In genomic region chr15:4043032-4043471, GRCm38 (mm10) we compare ENCODE assay signal across 9 mouse cellular contexts. TPM values are rescaled to one million over a fixed set of nuclear protein-coding genes. Genes with fewer than 3 reads are reported as not detected.
DNase-seq lines count a peak whose midpoint lies in the region; ATAC-seq lines count a peak whose summit lies in the region.
"Had no signal": no experiment of that assay in that cellular context is flagged by ENCODE, and none has a peak within 500 bp of the region (broad histone marks: within the 10 kb centered on the region; RNA-seq: fewer than 3 reads in every experiment).

No protein-coding gene starts in this region.

- no peaks in the 10 kb centered on the region for H3K27me3 ChIP-seq in heart, embryonic 14.5 days (ENCODE audit: control insufficient read depth, insufficient read depth, low read length)
- no peaks in the 10 kb centered on the region for H3K27me3 ChIP-seq in liver, embryonic 11.5 days (replicated peaks; ENCODE audit: control insufficient read depth, insufficient read depth, low read length)
- H3K27me3 ChIP-seq: embryonic facial prominence, embryonic 12.5 days had no signal

- DNase-seq in layer of hippocampus, adult 9-10 months (ENCODE audit: low spot score): peak; percentile 40
- no peak for DNase-seq in layer of hippocampus, adult 8-10 months (ENCODE audit: low spot score in 2 of 2)
- peak; percentile 65 for DNase-seq in T-cell, adult 2 months (ENCODE audit: low spot score)
- DNase-seq in liver, embryonic 11.5 days (ENCODE audit: low spot score): peak; percentile 36
- no peak for DNase-seq in gastrocnemius, adult 8-10 months (ENCODE audit: low spot score in 2 of 2)
- no peak for DNase-seq in ovary, postnatal 10 days (ENCODE audit: low spot score)

- no peak overlapping the region; the same call in 1 of the 2 replicates for H3K9ac ChIP-seq in heart, embryonic 14.5 days (ENCODE audit: low read length)
- no peak overlapping the region for H3K9ac ChIP-seq in liver, embryonic 11.5 days (ENCODE audit: low read depth, low read length)
- H3K9ac ChIP-seq: embryonic facial prominence, embryonic 12.5 days had no signal

- no peak for ATAC-seq in heart, embryonic 14.5 days (ENCODE audit: insufficient number of reproducible peaks, insufficient read depth, low FRiP score, low read depth)
- 0 out of 2 replicates have a peak, but pooled peaks have one; percentile 29 for ATAC-seq in liver, embryonic 11.5 days (replicated peaks; ENCODE audit: low FRiP score)
- ATAC-seq in neutrophil, adult 5-6 weeks (ENCODE audit: extremely low read depth, insufficient number of reproducible peaks, low FRiP score, poor library complexity, severe bottlenecking): peak; percentile 74

- H3K27ac ChIP-seq in heart, embryonic 14.5 days (replicated peaks in 1 of 2; ENCODE audit: control insufficient read depth in 1 of 2, insufficient read depth in 1 of 2, low read depth in 2 of 2, low read length in 2 of 2): no peak overlapping the region
- H3K27ac ChIP-seq in liver, embryonic 11.5 days (ENCODE audit: low read depth, low read length): no peak overlapping the region
- H3K27ac ChIP-seq: embryonic facial prominence, embryonic 12.5 days had no signal

- no peak overlapping the region for H3K4me3 ChIP-seq in heart, embryonic 14.5 days (ENCODE audit: control insufficient read depth in 1 of 2, insufficient read depth in 1 of 2, low read depth in 1 of 2, low read length in 2 of 2)
- no peak overlapping the region for H3K4me3 ChIP-seq in liver, embryonic 11.5 days (ENCODE audit: low read depth, low read length)
- H3K4me3 ChIP-seq: embryonic facial prominence, embryonic 12.5 days had no signal

- WGBS in heart, embryonic 14.5 days: 22% methylated on average over 4 of the region's 4 CpGs
- WGBS in liver, embryonic 11.5 days: 20% methylated on average over 4 of the region's 4 CpGs

- H3K9me3 ChIP-seq in heart, embryonic 14.5 days (ENCODE audit: control insufficient read depth, low read length): 0 out of 2 replicates have a peak, but pooled peaks cover 5% of the 10 kb centered on the region
- H3K9me3 ChIP-seq in liver, embryonic 11.5 days (ENCODE audit: control insufficient read depth, low read length): no peaks in the 10 kb centered on the region
- H3K9me3 ChIP-seq: embryonic facial prominence, embryonic 12.5 days had no signal

- peak overlapping the region; percentile 37 for H3K4me2 ChIP-seq in heart, embryonic 14.5 days (ENCODE audit: low read length)
- peak overlapping the region; percentile 24; the same call in 1 of the 2 replicates for H3K4me2 ChIP-seq in liver, embryonic 11.5 days
- H3K4me2 ChIP-seq: embryonic facial prominence, embryonic 12.5 days had no signal

- H3K36me3 ChIP-seq in heart, embryonic 14.5 days (ENCODE audit: control insufficient read depth, insufficient read depth, low read length): peaks cover 64% of the 10 kb centered on the region
- no peaks in the 10 kb centered on the region for H3K36me3 ChIP-seq in liver, embryonic 11.5 days (ENCODE audit: control insufficient read depth, insufficient read depth, low read length)

- H3K4me1 ChIP-seq in heart, embryonic 14.5 days (ENCODE audit: control insufficient read depth in 2 of 2, insufficient read depth in 2 of 2, low read length in 2 of 2): peaks cover 0 to 3% of the 10 kb centered on the region in 2 experiments; a peak in 1 of 4 replicates
- H3K4me1 ChIP-seq in liver, embryonic 11.5 days (replicated peaks; ENCODE audit: control insufficient read depth, insufficient read depth, low read length): no peaks in the 10 kb centered on the region
- H3K4me1 ChIP-seq: embryonic facial prominence, embryonic 12.5 days had no signal

RNA-seq across cellular contexts. Expression of gene Oxct1, which starts 16.9 kb away (rescaled TPM):
- 100 to 1,000 TPM; 244 to 283 (median 271) TPM for total RNA-seq in layer of hippocampus, adult 8-10 months (2022)
- 317 and 327 TPM in 2 replicates for polyA plus RNA-seq in heart, embryonic 14.5 days (2014; fragmentation: Nextera tagmentation; extraction: Ambion mirVana)
- 64.8 and 67.8 TPM in 2 replicates for polyA plus RNA-seq in liver, embryonic 11.5 days (2014; fragmentation: Nextera tagmentation; extraction: Ambion mirVana)
- 62.6 and 68.4 TPM in 2 replicates for total RNA-seq in neutrophil, adult 5-6 weeks (2017)
- 100 to 1,000 TPM; 233 to 311 (median 280) TPM for total RNA-seq in gastrocnemius, adult 8-10 months (2022)

RNA-seq across cellular contexts. Expression of gene AW549877, which starts 47.5 kb away (rescaled TPM):
- 10 to 100 TPM; 37.1 to 51.1 (median 45.9) TPM for total RNA-seq in layer of hippocampus, adult 8-10 months (2022)
- 31.6 and 32.5 TPM in 2 replicates for polyA plus RNA-seq in heart, embryonic 14.5 days (2014; fragmentation: Nextera tagmentation; extraction: Ambion mirVana)
- 20.8 and 21.6 TPM in 2 replicates for polyA plus RNA-seq in liver, embryonic 11.5 days (2014; fragmentation: Nextera tagmentation; extraction: Ambion mirVana)
- 40.1 and 43.5 TPM in 2 replicates for total RNA-seq in neutrophil, adult 5-6 weeks (2017)
- total RNA-seq in gastrocnemius, adult 8-10 months (2022): 10 to 100 TPM in 3 of 4 experiments, 1 to 10 TPM in 1; 9.1 to 11.8 (median 10.5) TPM

Comparison
In these comparisons a context has a peak if more than half of its experiments do, and no peak if none do; other contexts are left out.
1. DNase-seq: peak in layer of hippocampus, adult 9-10 months (single experiment), T-cell, adult 2 months (single experiment) and liver, embryonic 11.5 days (single experiment); none in layer of hippocampus, adult 8-10 months (0 of 2), gastrocnemius, adult 8-10 months (0 of 2) and ovary, postnatal 10 days (single experiment).